Mouse (Mus musculus): Measurements from ENCODE around the gene Kidins220.

Kidins220 gene

GRCm38 (mm10) chr12:24974446-24975114 is at the start of gene Kidins220:
Gene Kidins220 (plus strand): TSS chr12:24974925.
- peak; percentile 93 for DNase-seq (ENCODE audit: low spot score)

GRCm38 (mm10) chr12:24925276-24925675 is 49.4 kb upstream of the Kidins220 start:
- no peak for DNase-seq (ENCODE audit: low spot score)

- no peak for DNase-seq (ENCODE audit: low spot score)
Observed at GRCm38 (mm10) chr12:24925684-24926083, 49.0 kb upstream of the Kidins220 start.

DNA sequence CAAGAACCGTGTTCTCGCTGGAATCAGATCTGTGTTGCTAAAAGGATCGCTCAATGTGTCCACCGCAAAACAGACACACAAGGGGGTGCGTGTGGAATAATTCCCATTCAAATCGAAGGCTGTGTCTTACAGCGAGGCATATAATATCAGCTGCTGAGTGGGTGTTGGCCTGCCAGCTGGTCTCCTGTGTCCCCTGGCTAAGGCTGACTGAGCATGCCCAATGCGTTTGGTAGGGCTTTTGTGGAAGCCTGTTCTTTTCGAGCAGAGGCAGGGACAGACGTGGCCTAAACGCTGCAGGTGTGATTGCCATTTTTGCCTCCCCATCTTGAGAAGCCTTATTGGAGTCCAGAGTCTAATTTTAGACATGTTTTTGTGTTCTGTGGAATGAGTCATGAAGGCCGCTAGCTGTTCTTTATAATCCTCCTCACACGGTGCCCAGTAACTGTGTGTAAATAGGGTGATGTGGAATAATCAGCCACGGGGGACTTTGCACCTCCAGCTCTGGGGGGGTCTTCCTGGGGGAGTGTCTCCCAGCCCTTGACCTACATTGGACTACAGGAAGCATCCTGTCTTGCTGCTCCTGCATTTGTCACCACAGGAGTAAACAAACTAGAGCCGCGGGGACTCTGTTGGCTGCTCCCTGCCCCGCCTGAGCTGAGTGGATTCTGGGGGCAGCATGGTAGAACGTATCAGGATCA is 46.5 kb upstream of the Kidins220 start:
- DNase-seq (ENCODE audit: low spot score) = no peak

GRCm38 (mm10) chr12:24929043-24929442 is 45.7 kb upstream of the Kidins220 start:
- no peak for DNase-seq (ENCODE audit: low spot score)

DNA sequence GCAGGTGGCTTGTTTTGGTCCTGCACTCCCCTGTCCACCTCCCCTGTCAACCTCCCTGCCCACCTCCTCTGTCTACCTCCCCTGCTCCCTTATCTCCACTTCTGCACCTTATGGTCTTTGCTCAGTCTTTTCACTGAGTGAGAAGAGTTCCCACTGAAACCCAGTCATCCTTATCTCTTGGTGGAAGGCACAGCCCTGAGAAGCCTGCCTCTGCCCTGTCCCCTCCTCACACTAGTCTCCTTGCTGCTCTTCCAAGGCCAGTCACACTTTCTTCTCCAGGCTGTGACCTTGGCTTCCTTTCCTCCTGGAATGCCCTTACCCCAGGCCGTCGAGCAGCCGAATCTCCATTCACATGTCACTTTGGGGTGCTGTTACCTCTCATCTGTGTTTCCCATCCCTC is 44.0 kb upstream of the Kidins220 start:
- DNase-seq (ENCODE audit: low spot score) = no peak

DNA sequence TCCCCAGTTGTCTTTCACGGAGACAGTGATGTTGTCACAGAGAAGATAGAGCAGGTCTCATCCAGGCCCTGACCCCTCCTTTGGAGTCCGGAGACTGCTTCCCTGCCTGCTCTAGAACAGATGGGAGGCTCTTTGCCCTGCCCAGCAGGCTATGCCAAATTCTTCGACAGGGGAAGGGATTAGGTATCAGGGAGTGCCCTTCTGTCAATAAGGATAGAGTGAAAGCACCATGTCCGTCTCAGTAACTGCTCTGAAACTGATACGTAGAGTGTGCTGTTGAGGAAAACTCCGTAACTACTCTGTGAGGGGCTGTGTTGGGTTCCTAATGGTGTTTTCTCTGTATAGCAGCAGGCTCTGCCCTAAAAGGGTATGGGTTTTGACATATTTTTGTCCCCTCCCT is 42.6 kb upstream of the Kidins220 start:
- DNase-seq (ENCODE audit: low spot score) = no peak

DNA sequence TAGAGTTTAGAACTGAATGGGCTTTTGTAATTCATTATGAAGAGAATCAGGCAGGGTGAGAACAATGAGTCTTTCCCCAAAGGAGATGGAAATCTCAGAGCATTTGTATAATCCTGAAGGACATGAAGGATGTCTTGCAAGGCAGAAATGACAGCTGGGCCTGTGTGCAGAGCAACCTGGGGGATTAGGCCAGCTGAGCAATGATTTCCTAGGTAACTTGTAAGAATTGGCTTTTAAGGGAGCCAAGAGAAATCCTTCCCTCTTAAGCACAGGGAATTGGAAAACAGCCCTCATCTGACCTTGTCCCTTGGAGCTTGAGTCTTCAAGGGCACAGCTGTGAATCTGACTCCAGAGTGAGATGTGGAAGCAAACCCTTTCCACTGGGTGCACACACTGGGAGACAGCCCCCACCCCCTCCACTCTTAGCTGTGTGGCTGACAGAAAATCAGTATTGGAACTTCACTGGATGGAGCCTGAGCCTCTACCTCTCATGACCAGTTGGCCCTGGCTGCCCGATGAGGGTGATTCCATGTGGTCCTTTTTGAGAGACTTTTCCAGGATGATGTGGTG is 41.4 kb upstream of the Kidins220 start:
- no peak for DNase-seq (ENCODE audit: low spot score)

DNA sequence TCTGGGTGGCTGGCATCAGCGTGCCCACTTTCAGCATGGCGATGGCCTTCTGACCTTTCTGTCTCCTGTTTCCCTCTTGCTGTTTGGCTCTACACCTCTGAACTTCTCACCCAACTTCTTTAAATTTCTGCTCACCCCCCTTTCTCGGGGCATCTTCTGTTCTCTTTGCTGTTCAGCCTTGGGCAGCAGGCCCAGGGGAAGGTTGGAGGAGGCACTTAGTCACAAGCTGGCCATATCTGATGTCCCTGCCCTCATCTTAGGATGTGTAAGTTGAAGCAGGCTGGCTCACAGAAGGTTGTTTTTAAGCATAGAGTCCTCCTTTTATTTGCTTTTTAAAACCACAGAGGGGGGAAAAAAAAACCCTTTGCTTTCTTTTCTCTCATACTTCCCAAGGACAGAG is 40.7 kb upstream of the Kidins220 start:
- DNase-seq (ENCODE audit: low spot score) = no peak

- no peak for DNase-seq (ENCODE audit: low spot score)
Observed at GRCm38 (mm10) chr12:24936281-24936680, 38.4 kb upstream of the Kidins220 start.

DNA sequence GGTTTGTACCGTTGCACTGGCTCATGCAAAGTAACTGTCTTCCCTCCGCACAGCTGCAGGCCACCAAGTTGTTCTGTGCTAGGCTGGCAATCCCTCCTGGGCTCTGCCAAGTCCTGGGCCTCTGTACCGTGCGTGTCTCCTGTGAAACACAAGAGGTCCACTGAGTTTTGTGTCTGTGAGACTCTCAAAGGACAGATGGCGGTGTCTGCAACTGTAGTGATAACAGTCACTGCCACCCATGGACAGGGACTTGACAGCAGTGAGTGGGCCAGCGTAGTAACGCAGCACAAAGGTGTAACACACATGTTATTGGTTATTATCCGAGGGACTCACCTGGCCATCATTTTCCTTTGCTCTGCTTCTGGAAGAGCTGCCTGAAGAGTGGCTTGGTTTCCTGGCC is 35.4 kb upstream of the Kidins220 start:
- no peak for DNase-seq (ENCODE audit: low spot score)

GRCm38 (mm10) chr12:24942619-24943287 is 32.0 kb upstream of the Kidins220 start:
- no peak for DNase-seq (ENCODE audit: low spot score)

DNA sequence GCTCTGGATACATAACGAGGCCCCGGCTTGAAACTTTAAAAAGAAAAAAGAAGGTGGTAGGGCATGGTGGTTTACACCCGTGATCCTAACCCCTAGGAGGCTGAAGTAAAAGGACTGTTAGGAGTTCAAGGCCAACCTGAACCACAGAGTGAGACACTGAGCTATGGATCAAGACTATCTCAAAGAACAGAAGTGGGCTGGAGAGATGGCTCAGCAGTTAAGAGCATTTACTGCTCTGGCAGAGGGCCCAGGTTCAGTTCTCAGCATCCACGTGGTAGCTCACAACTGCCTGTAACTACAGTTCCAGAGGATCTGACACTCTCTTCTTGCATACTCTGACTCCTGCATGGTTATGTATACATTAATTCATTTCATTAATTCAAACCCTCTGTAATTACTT is 31.3 kb upstream of the Kidins220 start:
- no peak for DNase-seq (ENCODE audit: low spot score)

- DNase-seq (ENCODE audit: low spot score) = no peak
Observed at GRCm38 (mm10) chr12:24944597-24944996, 30.1 kb upstream of the Kidins220 start.

- DNase-seq (ENCODE audit: low spot score) = no peak
Observed at GRCm38 (mm10) chr12:24947065-24947464, 27.7 kb upstream of the Kidins220 start.

- DNase-seq (ENCODE audit: low spot score) = peak; percentile 53
Observed at GRCm38 (mm10) chr12:24948344-24948743, 26.4 kb upstream of the Kidins220 start.

- no peak for DNase-seq (ENCODE audit: low spot score)
Observed at GRCm38 (mm10) chr12:24950376-24951046, 24.2 kb upstream of the Kidins220 start.

GRCm38 (mm10) chr12:24952147-24952546 is 22.6 kb upstream of the Kidins220 start:
- peak; percentile 51 for DNase-seq (ENCODE audit: low spot score)

- no peak for DNase-seq (ENCODE audit: low spot score)
Observed at GRCm38 (mm10) chr12:24955137-24955536, 19.6 kb upstream of the Kidins220 start.

- no peak for DNase-seq (ENCODE audit: low spot score)
Observed at GRCm38 (mm10) chr12:24958526-24958925, 16.2 kb upstream of the Kidins220 start.

DNA sequence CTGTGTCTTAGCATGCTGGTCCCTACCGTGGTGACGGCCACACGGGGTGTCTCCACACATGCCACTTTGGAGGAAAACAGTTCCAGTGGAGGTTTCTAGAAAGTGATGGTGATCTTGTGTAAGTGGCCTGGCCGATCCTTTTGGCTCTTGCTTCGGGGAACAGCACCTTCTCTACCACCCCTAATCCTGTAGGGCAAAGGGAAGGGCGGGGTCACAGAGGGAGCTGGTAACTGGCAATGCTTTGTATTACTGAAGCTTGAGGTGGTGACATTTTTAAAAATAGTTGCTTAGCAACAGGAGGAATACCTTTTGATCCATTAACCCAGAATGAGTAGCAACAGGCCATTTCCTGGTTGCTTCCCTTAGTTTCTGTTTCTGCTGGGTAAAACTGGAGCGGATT is 12.9 kb upstream of the Kidins220 start:
- DNase-seq (ENCODE audit: low spot score) = no peak

- no peak for DNase-seq (ENCODE audit: low spot score)
Observed at GRCm38 (mm10) chr12:24962362-24962967, 12.3 kb upstream of the Kidins220 start.
